Mouse (Mus musculus) layer of hippocampus, adult 9-11 months (tissue): ENCODE data around the gene Taf1c.

Experiments
- DNase-seq: peaks from one replicate; pipeline ENCODE4 v3.0.0; 2022

Taf1c gene

DNA sequence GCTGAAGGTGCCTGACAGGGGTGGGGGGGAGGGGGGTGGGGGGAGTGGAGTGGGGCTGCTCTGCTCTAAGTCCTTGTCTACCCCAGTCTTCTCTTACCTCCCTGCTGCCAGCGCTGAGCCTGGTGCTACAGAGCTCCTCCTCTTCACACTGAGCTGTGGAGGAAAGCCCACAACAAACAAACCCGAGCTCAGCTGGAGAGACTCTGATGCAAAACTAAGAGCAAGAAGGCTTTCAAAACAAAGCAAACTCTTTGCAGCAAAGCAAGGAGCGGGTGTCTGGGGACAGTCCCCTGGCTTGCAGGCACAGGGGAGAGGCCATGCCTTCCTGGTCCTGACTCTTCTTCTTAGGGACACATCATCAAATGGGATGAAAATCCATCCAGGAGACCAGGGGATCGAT is 35.1 kb downstream of the Taf1c start:
- no peak for DNase-seq

DNA sequence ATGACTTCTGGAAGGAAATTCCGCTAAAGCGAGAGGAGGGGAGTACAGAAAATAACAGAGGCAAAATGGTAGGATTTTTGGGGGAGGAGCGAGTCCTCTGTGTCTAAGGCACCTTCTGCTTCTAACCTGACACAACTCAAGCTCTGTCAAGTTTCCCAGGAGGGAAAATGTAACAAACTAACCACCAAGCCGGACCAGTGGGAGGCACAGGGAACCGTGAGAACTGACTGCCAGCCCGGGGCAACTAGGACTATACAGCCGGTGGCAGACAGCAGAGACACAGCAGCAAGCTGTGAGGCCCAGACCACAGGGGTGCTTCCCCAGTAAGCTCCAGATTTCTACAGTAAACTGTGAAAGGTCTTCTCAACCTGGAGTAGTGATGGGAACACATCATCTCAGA is 36.1 kb downstream of the Taf1c start:
- no peak for DNase-seq

DNA sequence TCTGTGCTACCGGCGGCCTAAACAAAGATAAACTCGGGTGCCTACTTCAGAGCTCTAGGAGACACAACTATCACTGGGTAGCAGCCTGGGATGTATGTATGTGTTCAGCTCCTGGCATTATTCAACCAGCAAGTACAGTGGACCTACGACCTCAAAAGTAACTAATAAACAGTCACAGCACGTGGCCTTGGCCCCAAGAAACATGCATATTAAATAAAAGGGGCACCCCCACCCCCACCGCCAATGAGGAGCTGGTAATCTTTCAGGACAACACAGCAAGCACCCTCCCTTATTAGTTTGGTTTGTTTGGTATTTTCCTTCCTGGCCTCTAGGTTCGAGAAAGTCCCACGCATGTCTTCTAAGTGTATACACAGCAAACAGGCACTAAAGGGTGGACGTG is 36.8 kb downstream of the Taf1c start:
- no peak for DNase-seq

DNA sequence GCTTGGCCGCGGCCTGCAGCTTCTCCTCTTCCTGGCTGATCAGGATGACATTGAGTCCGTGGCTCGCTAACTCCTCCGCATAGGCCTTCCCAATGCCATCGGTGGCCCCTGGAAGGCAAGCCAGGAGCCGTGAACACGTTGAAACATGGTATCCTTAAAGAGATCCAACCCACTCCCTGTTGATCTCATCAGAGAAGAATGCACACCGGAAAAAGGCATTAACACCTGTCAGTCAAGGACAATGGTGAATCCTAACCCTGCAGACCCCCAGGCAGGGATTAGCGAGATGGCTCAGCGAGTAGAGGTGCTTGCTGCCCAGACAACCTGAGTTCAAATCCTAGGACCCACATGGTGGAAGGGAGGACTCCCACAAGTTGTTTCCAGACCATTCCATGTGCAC is 38.7 kb downstream of the Taf1c start:
- DNase-seq: no peak

- no peak for DNase-seq
Measured at GRCm38 (mm10) chr8:119563849-119564251, 41.2 kb downstream of the Taf1c start.

GRCm38 (mm10) chr8:119559402-119559720 is 45.7 kb downstream of the Taf1c start:
- no peak for DNase-seq

DNA sequence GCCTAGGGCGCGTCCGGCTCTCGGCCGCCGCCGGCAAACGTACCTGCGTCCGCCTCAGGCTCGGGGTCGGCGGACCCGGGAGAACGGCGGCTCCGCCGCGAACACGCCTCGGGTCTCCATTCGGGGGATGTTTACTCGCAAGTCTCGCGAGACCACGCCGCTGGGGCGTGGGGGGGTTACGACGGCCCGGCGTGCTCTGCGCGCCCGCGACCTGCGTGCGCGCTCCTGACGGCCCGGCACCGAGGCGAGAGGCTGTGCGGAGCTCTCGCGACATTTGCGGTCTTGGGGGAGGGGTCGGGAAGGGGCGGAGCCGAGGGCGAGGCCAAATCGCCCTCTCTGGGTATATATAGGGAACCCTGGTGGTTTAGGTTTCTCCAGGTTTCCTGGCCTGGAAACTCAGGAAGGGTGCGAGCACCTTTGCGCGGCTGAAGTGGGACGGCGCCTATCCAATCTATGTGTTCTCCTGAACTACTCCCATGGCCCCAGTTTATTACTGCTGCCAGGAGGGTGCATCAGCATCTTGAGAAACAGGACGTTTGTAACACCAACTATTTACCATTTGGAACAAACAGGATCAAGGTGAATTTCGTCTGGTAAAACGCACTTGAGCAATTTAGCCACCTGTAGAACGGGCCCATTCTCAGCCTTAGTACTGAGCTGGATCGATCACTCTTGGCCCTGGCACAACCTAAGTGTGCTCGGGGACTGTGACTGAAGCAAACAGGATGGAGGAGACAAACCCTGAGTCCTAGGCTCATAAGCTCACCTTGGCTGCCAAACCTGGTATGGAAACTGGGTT is 46.2 kb downstream of the Taf1c start, which contains the start of gene Mbtps1:
Mbtps1 (minus strand) TSS at position 133 of the 799 bp plus-strand sequence.
- DNase-seq: peak; percentile 97

- DNase-seq: no peak
Measured at GRCm38 (mm10) chr8:119557821-119558602, 47.0 kb downstream of the Taf1c start.

DNA sequence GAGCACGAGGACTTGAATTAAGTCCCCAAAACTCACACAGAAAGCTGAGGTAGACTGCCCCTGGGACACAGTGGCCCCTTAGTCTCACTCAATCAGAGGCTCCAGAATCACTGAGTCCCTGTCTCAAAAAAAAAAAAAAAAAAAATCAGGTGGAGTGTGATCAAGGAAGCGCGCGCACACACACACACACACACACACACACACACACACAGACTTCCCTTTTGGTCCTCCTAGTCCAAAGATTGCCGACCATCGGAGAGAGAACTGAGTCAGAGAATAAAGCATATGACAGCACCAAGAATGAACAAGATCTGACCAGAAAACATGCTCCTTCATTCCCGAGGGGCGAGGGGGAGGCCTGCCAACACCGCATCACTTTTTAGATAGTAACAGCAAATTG is 47.9 kb downstream of the Taf1c start:
- DNase-seq: no peak

- no peak for DNase-seq
Measured at GRCm38 (mm10) chr8:119555861-119556260, 49.2 kb downstream of the Taf1c start.

GRCm38 (mm10) chr8:119552967-119553366 is 52.1 kb downstream of the Taf1c start:
- DNase-seq: no peak

DNA sequence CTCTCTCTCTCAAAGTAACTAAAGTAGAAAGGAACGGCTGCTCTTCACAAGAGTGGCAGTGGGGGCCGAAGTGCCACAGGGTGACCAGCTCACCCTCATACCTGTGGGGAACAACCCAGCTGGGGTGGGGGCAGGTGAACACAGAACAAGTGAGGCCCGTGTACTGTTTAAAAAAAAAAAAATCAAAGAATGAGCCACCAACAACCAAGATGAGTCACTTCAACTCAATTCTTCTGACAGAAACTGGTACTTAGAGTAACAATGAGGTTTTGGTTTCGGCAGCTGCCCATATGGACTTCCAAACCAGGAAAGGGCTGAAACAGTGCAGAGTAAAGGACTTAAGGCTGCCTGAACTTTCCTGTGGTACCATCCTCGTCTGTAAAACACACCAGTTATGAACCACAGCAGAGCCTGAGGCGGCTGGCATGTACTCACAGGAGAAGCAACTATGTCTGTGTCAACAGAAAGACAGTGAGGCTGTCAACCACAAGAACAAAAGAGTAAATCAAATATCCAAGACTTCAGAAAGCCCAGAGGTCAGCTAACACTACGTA is 56.4 kb downstream of the Taf1c start:
- no peak for DNase-seq
